Mouse (Mus musculus): ENCODE results near the gene Arpc4. TPM values are rescaled to one million over a fixed set of nuclear protein-coding genes. Genes with fewer than 3 reads are reported as not detected.

Arpc4 gene
- polyA plus RNA-seq, 1 experiment from 2014 or later: 377 TPM

- Histone ChIP-seq H3K9me3 (no peaks in the 10 kb centered on the region), H3K4me1 (peaks cover 25% of the 10 kb centered on the region), H3K27me3 (replicated peaks; ENCODE audit: low read depth, poor library complexity, severe bottlenecking) (no peaks in the 10 kb centered on the region), H3K4me3 (peak within 1 kb of the TSS; percentile 69), H3K36me3 (replicated peaks) (peaks cover 31% of the 10 kb centered on the region), H3K27ac (replicated peaks) (peak within 1 kb of the TSS; percentile 86)
- peak; percentile 96 for DNase-seq (ENCODE audit: low spot score)
- under 1% methylated on average over 25 of the region's 25 CpGs for WGBS
These were observed 41.3 kb downstream of the Arpc4 start, which contains the start of gene Rpusd3 for GRCm38 (mm10) chr6:113419199-113419587. TSS of gene Rpusd3 (minus strand) at chr6:113419340.

- Histone ChIP-seq H3K27ac (replicated peaks) (no peak overlapping the region), H3K4me1 (peaks cover 16% of the 10 kb centered on the region), H3K4me3 (no peak overlapping the region), H3K36me3 (replicated peaks) (no peaks in the 10 kb centered on the region), H3K27me3 (replicated peaks; ENCODE audit: low read depth, poor library complexity, severe bottlenecking) (no peaks in the 10 kb centered on the region), H3K9me3 (no peaks in the 10 kb centered on the region)
- 83% methylated on average over 4 of the region's 4 CpGs for WGBS
- DNase-seq (ENCODE audit: low spot score): no peak
These were observed 45.1 kb downstream of the Arpc4 start for GRCm38 (mm10) chr6:113423000-113423399.

- Histone ChIP-seq H3K36me3 (replicated peaks) (no peaks in the 10 kb centered on the region), H3K27ac (replicated peaks) (no peak overlapping the region), H3K4me1 (peaks cover 6% of the 10 kb centered on the region), H3K27me3 (replicated peaks; ENCODE audit: low read depth, poor library complexity, severe bottlenecking) (no peaks in the 10 kb centered on the region), H3K4me3 (no peak overlapping the region), H3K9me3 (no peaks in the 10 kb centered on the region)
- 87% methylated on average over 7 of the region's 7 CpGs for WGBS
- no peak for DNase-seq (ENCODE audit: low spot score)
These were observed 46.3 kb downstream of the Arpc4 start for GRCm38 (mm10) chr6:113424187-113424586.

- Histone ChIP-seq H3K36me3 (replicated peaks) (no peaks in the 10 kb centered on the region), H3K27ac (replicated peaks) (no peak overlapping the region), H3K9me3 (no peaks in the 10 kb centered on the region), H3K4me3 (no peak overlapping the region), H3K4me1 (no peaks in the 10 kb centered on the region), H3K27me3 (replicated peaks; ENCODE audit: low read depth, poor library complexity, severe bottlenecking) (no peaks in the 10 kb centered on the region)
- WGBS: 90% methylated on average over 4 of the region's 4 CpGs
- no peak for DNase-seq (ENCODE audit: low spot score)
These were observed 48.8 kb downstream of the Arpc4 start for GRCm38 (mm10) chr6:113426696-113427095.

GRCm38 (mm10) chr6:113427397-113427796 is 49.5 kb downstream of the Arpc4 start:
- Histone ChIP-seq H3K4me3 (no peak overlapping the region), H3K36me3 (replicated peaks) (no peaks in the 10 kb centered on the region), H3K27me3 (replicated peaks; ENCODE audit: low read depth, poor library complexity, severe bottlenecking) (no peaks in the 10 kb centered on the region), H3K4me1 (0 out of 2 replicates have a peak, but pooled peaks cover 2% of the 10 kb centered on the region), H3K9me3 (no peaks in the 10 kb centered on the region), H3K27ac (replicated peaks) (no peak overlapping the region)
- 61% methylated on average over 3 of the region's 3 CpGs for WGBS
- DNase-seq (ENCODE audit: low spot score): peak; percentile 59

- H3K27me3 ChIP-seq (replicated peaks; ENCODE audit: low read depth, poor library complexity, severe bottlenecking): no peaks in the 10 kb centered on the region
- WGBS: 91% methylated on average over 16 of the region's 16 CpGs
- H3K27ac ChIP-seq (replicated peaks): no peak overlapping the region
- no peaks in the 10 kb centered on the region for H3K36me3 ChIP-seq (replicated peaks)
- H3K9me3 ChIP-seq: no peaks in the 10 kb centered on the region
- 0 out of 2 replicates have a peak, but pooled peaks cover 2% of the 10 kb centered on the region for H3K4me1 ChIP-seq
- no peak overlapping the region for H3K4me3 ChIP-seq
- DNase-seq (ENCODE audit: low spot score): no peak
These were observed 50.1 kb downstream of the Arpc4 start for GRCm38 (mm10) chr6:113428006-113428405.

- Histone ChIP-seq H3K4me3 (no peak overlapping the region), H3K27ac (replicated peaks) (no peak overlapping the region), H3K4me1 (0 out of 2 replicates have a peak, but pooled peaks cover 2% of the 10 kb centered on the region), H3K9me3 (no peaks in the 10 kb centered on the region), H3K36me3 (replicated peaks) (no peaks in the 10 kb centered on the region), H3K27me3 (replicated peaks; ENCODE audit: low read depth, poor library complexity, severe bottlenecking) (0 out of 2 replicates have a peak, but pooled peaks cover 8% of the 10 kb centered on the region)
- WGBS: 80% methylated on average over 3 of the region's 3 CpGs
- no peak for DNase-seq (ENCODE audit: low spot score)
These were observed 52.0 kb downstream of the Arpc4 start for GRCm38 (mm10) chr6:113429965-113430364.

- Histone ChIP-seq H3K9me3 (no peaks in the 10 kb centered on the region), H3K27ac (replicated peaks) (no peak overlapping the region), H3K27me3 (replicated peaks; ENCODE audit: low read depth, poor library complexity, severe bottlenecking) (0 out of 2 replicates have a peak, but pooled peaks cover 8% of the 10 kb centered on the region), H3K4me3 (no peak overlapping the region), H3K4me1 (0 out of 2 replicates have a peak, but pooled peaks cover 2% of the 10 kb centered on the region), H3K36me3 (replicated peaks) (no peaks in the 10 kb centered on the region)
- WGBS: 70% methylated on average over 3 of the region's 3 CpGs
- DNase-seq (ENCODE audit: low spot score): no peak
These were observed 52.9 kb downstream of the Arpc4 start for GRCm38 (mm10) chr6:113430846-113431245.

GRCm38 (mm10) chr6:113431801-113432200 is 53.9 kb downstream of the Arpc4 start:
- no peak for DNase-seq (ENCODE audit: low spot score)
- Histone ChIP-seq H3K36me3 (replicated peaks) (no peaks in the 10 kb centered on the region), H3K27me3 (replicated peaks; ENCODE audit: low read depth, poor library complexity, severe bottlenecking) (0 out of 2 replicates have a peak, but pooled peaks cover 8% of the 10 kb centered on the region), H3K4me3 (no peak overlapping the region), H3K9me3 (no peaks in the 10 kb centered on the region), H3K4me1 (0 out of 2 replicates have a peak, but pooled peaks cover 2% of the 10 kb centered on the region), H3K27ac (replicated peaks) (no peak overlapping the region)
- 66% methylated on average over 3 of the region's 3 CpGs for WGBS

- H3K4me1 ChIP-seq: 0 out of 2 replicates have a peak, but pooled peaks cover 2% of the 10 kb centered on the region
- no peaks in the 10 kb centered on the region for H3K36me3 ChIP-seq (replicated peaks)
- 0 out of 2 replicates have a peak, but pooled peaks cover 8% of the 10 kb centered on the region for H3K27me3 ChIP-seq (replicated peaks; ENCODE audit: low read depth, poor library complexity, severe bottlenecking)
- no peaks in the 10 kb centered on the region for H3K9me3 ChIP-seq
- DNase-seq (ENCODE audit: low spot score): no peak
- H3K27ac ChIP-seq (replicated peaks): no peak overlapping the region
- no peak overlapping the region for H3K4me3 ChIP-seq
- 84% methylated on average over 3 of the region's 3 CpGs for WGBS
These were observed 55.7 kb downstream of the Arpc4 start for GRCm38 (mm10) chr6:113433661-113434060.

- WGBS: 72% methylated on average over 7 of the region's 7 CpGs
- no peak overlapping the region for H3K4me3 ChIP-seq
- no peaks in the 10 kb centered on the region for H3K36me3 ChIP-seq (replicated peaks)
- no peak for DNase-seq (ENCODE audit: low spot score)
- H3K27ac ChIP-seq (replicated peaks): no peak overlapping the region
- 0 out of 2 replicates have a peak, but pooled peaks cover 2% of the 10 kb centered on the region for H3K4me1 ChIP-seq
- no peaks in the 10 kb centered on the region for H3K9me3 ChIP-seq
- H3K27me3 ChIP-seq (replicated peaks; ENCODE audit: low read depth, poor library complexity, severe bottlenecking): 0 out of 2 replicates have a peak, but pooled peaks cover 8% of the 10 kb centered on the region
These were observed 56.8 kb downstream of the Arpc4 start for GRCm38 (mm10) chr6:113434691-113435090.

- Histone ChIP-seq H3K27ac (replicated peaks) (no peak within 1 kb of the TSS), H3K4me3 (no peak within 1 kb of the TSS), H3K36me3 (replicated peaks) (no peaks in the 10 kb centered on the region), H3K9me3 (no peaks in the 10 kb centered on the region), H3K27me3 (replicated peaks; ENCODE audit: low read depth, poor library complexity, severe bottlenecking) (0 out of 2 replicates have a peak, but pooled peaks cover 8% of the 10 kb centered on the region), H3K4me1 (0 out of 2 replicates have a peak, but pooled peaks cover 2% of the 10 kb centered on the region)
- WGBS: 78% methylated on average over 9 of the region's 9 CpGs
- DNase-seq (ENCODE audit: low spot score): no peak
These were observed 57.8 kb downstream of the Arpc4 start, which contains the start of gene Cidec for GRCm38 (mm10) chr6:113435664-113436205. TSS of gene Cidec (minus strand) at chr6:113435760.

GRCm38 (mm10) chr6:113437135-113437534 is 59.2 kb downstream of the Arpc4 start:
- no peak overlapping the region for H3K4me3 ChIP-seq
- H3K36me3 ChIP-seq (replicated peaks): no peaks in the 10 kb centered on the region
- no peak for DNase-seq (ENCODE audit: low spot score)
- H3K9me3 ChIP-seq: no peaks in the 10 kb centered on the region
- 81% methylated on average over 12 of the region's 12 CpGs for WGBS
- no peak overlapping the region for H3K27ac ChIP-seq (replicated peaks)
- H3K4me1 ChIP-seq: 0 out of 2 replicates have a peak, but pooled peaks cover 3% of the 10 kb centered on the region
- H3K27me3 ChIP-seq (replicated peaks; ENCODE audit: low read depth, poor library complexity, severe bottlenecking): 0 out of 2 replicates have a peak, but pooled peaks cover 8% of the 10 kb centered on the region
